Mouse (Mus musculus) G1E (cell line): Measurements from ENCODE around the gene Kidins220. TPM values are rescaled to one million over a fixed set of nuclear protein-coding genes. Genes with fewer than 3 reads are reported as not detected.

Experiments used
- ATAC-seq: 2 replicates; pipeline ENCODE4 v1.8.0; 2016; ENCODE audit warnings: mild to moderate bottlenecking; ENCODE audit not compliant: insufficient number of reproducible peaks, poor library complexity, low FRiP score, severe bottlenecking; ENCODE audit errors: extremely low read depth
- DNase-seq: peaks from one replicate; pipeline ENCODE4 v3.0.0; 2012; ENCODE audit warnings: low spot score
- H3K27me3 ChIP-seq: 2 replicates; pipeline ENCODE4 v1.6.1; 2012; ENCODE audit warnings: mild to moderate bottlenecking, low read length, inconsistent platforms; ENCODE audit not compliant: insufficient read depth
- H3K36me3 ChIP-seq: replicated peaks from 2 replicates; pipeline ENCODE3; 2012; ENCODE audit warnings: mild to moderate bottlenecking, inconsistent platforms
- H3K4me1 ChIP-seq: 2 replicates; pipeline ENCODE4 v1.6.1; 2012; ENCODE audit warnings: low read depth, low read length, inconsistent platforms, mixed read lengths; ENCODE audit not compliant: insufficient read depth
- H3K4me3 ChIP-seq: 2 replicates; pipeline ENCODE4 v1.5.1; 2012; ENCODE audit warnings: low read depth, mild to moderate bottlenecking, inconsistent platforms, low read length, moderate library complexity, mixed read lengths
- H3K9me3 ChIP-seq: replicated peaks from 2 replicates; pipeline ENCODE4 v1.6.1; 2012; ENCODE audit warnings: inconsistent platforms
- CTCF ChIP-seq: IDR thresholded peaks from 2 replicates; pipeline ENCODE4 v1.5.1; 2012; ENCODE audit warnings: low read depth, low read length, inconsistent platforms, mixed read lengths
- GATA1 ChIP-seq: IDR thresholded peaks from 2 replicates; pipeline ENCODE4 v1.6.1; 2012; ENCODE audit warnings: borderline replicate concordance, low read length, inconsistent platforms, mixed read lengths
- GATA2 ChIP-seq: IDR thresholded peaks from 2 replicates; pipeline ENCODE4 v1.6.1; 2012; ENCODE audit warnings: low read depth, low read length, inconsistent platforms, borderline replicate concordance
- POLR2AphosphoS5 ChIP-seq: IDR thresholded peaks from 2 replicates; pipeline ENCODE4 v1.6.1; 2012; ENCODE audit warnings: low read depth, low read length, inconsistent platforms; ENCODE audit not compliant: insufficient replicate concordance
- TAL1 ChIP-seq: conservative IDR thresholded peaks from 2 replicates; pipeline ENCODE4 v1.6.1; 2012; ENCODE audit warnings: low read depth, low read length, inconsistent platforms, mixed read lengths
- polyA plus RNA-seq: library from polyadenylated mRNA; stranded (reverse); fragments of >175 nt; gene quantifications from 2 replicates; pipeline ENCODE4 v1.2.3, GENCODE M21; 2012
- total RNA-seq, 2 experiments: library from RNA; stranded (forward) in 1 of 2; stranded (reverse) in 1 of 2; fragments of 200-1000 nt in 1 of 2; fragments of >200 nt in 1 of 2; fragmentation: Nextera tagmentation in 1 of 2; gene quantifications; 2 replicates each; pipeline ENCODE4 v1.2.3; 2014 to 2017

Kidins220 gene
- total and polyA plus RNA-seq, 3 experiments, result 42.4 to 88.5 (median 79.5) TPM

DNA sequence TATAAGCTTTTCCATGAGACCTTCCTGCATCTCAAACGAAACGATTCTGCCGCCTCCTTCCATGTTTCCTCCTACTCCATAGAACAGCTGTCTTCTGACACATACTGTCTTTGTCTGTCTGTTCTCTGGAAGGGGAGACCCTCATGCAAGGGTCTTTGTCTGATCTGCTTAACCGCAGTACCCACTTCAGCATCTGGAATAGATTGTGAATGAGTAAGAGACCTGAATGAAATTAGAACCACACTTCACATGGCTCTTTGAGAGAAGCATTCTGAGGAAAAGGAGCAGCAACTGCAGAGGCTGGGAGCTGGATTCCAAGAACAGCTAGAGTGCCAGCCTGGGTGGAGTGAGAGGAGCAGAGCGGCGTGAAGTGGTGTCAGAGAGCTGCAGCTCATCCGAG lies 40.2 kb downstream of the Kidins220 start:
- no peak overlapping the region for H3K4me3 ChIP-seq

DNA sequence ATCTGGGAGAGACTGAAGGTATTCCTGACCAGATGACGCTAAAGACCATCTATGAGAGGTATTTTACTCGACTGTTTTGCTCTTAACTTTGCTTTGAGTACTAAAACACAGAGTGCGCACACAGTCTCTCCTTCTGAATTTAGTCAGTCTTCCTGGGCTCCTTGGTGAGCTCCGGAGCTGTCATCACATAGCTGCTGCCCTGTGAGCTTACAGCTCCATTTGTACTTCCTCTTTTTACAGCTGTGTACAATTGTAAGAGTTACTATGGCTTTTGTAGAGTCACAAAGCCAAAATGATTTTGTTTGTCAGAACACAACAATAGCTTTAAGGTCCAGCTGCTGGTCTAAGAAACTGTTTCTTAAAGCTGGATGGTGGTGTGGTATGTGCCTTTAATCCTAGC lies 42.3 kb downstream of the Kidins220 start:
- ATAC-seq (peak; percentile 54; the same call in 1 of the 2 replicates), DNase-seq (no peak)
- H3K4me1 ChIP-seq, result peaks cover 3% of the 10 kb centered on the region; the same call in 1 of the 2 replicates
- TF ChIP-seq GATA2, result no peak
- no peak for TF ChIP-seq TAL1
- no peak overlapping the region for H3K4me3 ChIP-seq
- H3K36me3 ChIP-seq, result peaks cover 84% of the 10 kb centered on the region
- H3K9me3 ChIP-seq, result no peaks in the 10 kb centered on the region
- H3K27me3 ChIP-seq, result no peaks in the 10 kb centered on the region

More for the DNA sequence above, 40.2 kb downstream of the Kidins220 start:
- no peak for DNase-seq
- H3K4me1 ChIP-seq, result peaks cover 3% of the 10 kb centered on the region; the same call in 1 of the 2 replicates
- no peak for TF ChIP-seq GATA1
- TF ChIP-seq TAL1, result no peak
- no peak for TF ChIP-seq CTCF
- no peak for TF ChIP-seq GATA2
- no peak for TF ChIP-seq POLR2AphosphoS5
- no peaks in the 10 kb centered on the region for H3K27me3 ChIP-seq
- ATAC-seq, result no peak
- H3K9me3 ChIP-seq, result no peaks in the 10 kb centered on the region
- peaks cover 93% of the 10 kb centered on the region for H3K36me3 ChIP-seq

DNA sequence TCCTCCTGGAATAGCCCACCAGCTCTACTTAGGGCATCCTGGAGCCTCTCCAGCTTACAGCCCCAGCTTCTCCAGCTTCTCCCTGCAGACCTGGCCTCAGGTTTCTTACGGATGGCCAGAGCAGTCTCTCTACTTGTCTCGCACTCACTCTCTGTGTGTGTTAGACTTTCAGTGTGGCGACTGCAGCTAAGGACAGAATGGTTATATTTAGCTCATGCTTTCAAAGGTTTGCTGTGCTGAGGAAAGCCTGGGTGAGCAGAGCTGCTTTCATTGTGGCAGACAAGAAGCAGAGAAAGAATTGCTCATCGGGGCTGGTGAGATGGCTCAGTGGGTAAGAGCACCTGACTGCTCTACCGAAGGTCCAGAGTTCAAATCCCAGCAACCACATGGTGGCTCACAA lies 46.3 kb downstream of the Kidins220 start:
- peaks cover 72% of the 10 kb centered on the region for H3K36me3 ChIP-seq
- no peaks in the 10 kb centered on the region for H3K27me3 ChIP-seq
- DNase-seq, result no peak
- H3K4me1 ChIP-seq, result no peaks in the 10 kb centered on the region
- ATAC-seq, result no peak
- H3K9me3 ChIP-seq, result no peaks in the 10 kb centered on the region
- H3K4me3 ChIP-seq, result no peak overlapping the region
- TF ChIP-seq CTCF (no peak), POLR2AphosphoS5 (no peak), GATA2 (no peak), TAL1 (no peak), GATA1 (no peak)

DNA sequence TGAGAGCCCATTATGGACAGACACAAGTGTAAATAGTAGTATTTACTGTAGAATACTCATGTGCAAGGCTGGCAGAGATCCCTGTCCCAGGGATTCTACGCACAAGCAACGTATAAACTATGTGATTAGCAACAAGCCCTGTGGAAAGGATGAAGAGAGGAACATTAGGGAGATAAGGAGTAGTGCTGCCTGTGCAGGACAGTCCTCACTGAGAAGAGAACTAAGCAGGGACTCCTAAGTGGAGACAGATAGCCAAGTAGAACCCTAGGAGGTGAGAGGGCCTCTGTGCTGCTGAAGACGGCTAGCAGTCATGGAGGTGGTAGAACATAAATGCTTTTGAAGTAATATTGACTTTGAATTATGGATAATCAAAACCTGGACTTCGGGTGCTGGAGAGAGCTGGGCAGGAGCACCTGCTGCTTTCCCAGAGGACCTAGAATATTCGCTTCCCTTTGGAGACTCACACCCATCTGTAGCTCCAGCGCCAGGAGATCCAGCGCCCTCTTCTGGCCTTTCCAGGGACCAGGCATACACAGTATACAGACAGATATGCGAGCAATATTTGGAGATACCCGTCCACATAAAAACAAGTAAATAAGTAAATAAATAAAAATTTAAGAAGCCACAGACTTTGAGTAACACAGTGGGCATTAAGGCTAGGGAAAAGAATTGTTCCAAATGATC lies 50.3 kb downstream of the Kidins220 start:
- H3K4me3 ChIP-seq, result no peak overlapping the region
- no peaks in the 10 kb centered on the region for H3K4me1 ChIP-seq
- H3K27me3 ChIP-seq, result no peaks in the 10 kb centered on the region
- H3K36me3 ChIP-seq, result peaks cover 68% of the 10 kb centered on the region
- no peaks in the 10 kb centered on the region for H3K9me3 ChIP-seq
- no peak for DNase-seq
- TF ChIP-seq POLR2AphosphoS5 (no peak), GATA2 (no peak), TAL1 (no peak), GATA1 (no peak), CTCF (no peak)
- ATAC-seq, result 0 out of 2 replicates have a peak, but pooled peaks have one; percentile 15

DNA sequence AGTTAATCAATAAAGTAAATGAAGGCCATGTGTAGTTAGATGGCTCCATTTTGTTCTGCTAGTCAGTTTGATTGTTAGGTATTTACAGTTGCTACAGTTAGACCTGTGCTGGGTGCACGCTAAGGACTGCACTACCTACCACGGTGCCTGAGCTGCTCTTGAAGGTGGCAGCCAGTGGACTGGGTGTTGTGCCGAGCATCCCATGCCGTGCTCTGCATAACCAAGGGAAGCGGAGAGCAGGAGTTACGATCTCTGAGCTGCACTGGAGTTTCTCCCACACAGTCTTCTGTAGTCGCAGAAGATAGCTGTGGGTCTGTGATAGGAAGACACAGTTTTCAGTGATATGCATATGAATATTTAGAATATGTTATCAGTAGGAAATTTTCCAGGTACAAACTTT lies 51.6 kb downstream of the Kidins220 start:
- H3K36me3 ChIP-seq, result peaks cover 75% of the 10 kb centered on the region
- H3K9me3 ChIP-seq, result no peaks in the 10 kb centered on the region
- DNase-seq (no peak), ATAC-seq (no peak)
- no peaks in the 10 kb centered on the region for H3K27me3 ChIP-seq
- no peak overlapping the region for H3K4me3 ChIP-seq
- TF ChIP-seq POLR2AphosphoS5 (no peak), GATA1 (no peak), TAL1 (no peak), GATA2 (no peak), CTCF (no peak)
- H3K4me1 ChIP-seq, result no peaks in the 10 kb centered on the region

DNA sequence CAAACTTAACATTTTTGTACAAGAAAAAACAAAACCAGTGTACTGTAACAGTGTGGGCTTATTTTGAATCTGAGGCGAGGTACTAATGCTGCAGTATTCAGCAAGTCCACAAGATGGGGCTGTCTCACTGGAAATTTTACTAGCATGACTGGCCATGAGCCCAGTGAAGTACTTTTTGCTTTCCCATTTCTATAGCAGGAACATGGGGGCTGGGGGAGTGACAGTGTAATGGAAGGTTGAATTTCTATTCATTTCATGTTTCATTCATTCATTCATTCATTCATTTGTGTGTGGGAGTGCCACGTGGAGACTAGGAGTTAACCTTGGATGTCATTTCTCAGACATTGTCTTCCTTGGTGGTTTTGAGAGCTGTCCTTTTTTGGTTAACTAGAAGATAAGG lies 52.7 kb downstream of the Kidins220 start:
- TF ChIP-seq CTCF (peak; percentile 57), GATA2 (no peak)
- Histone ChIP-seq H3K4me1 (no peaks in the 10 kb centered on the region), H3K4me3 (no peak overlapping the region), H3K9me3 (no peaks in the 10 kb centered on the region), H3K27me3 (no peaks in the 10 kb centered on the region), H3K36me3 (peaks cover 76% of the 10 kb centered on the region)
- DNase-seq (peak; percentile 13), ATAC-seq (no peak)
